Mouse (Mus musculus) neural tube, embryonic 13.5 days (tissue): ENCODE data around the gene Ccr6. TPM values are rescaled to one million over a fixed set of nuclear protein-coding genes. Genes with fewer than 3 reads are reported as not detected.

Experiments used
- ATAC-seq: fragments of 200-750 bp; cut with Nextera tagmentation; 2 replicates; pipeline ENCODE4 v1.8.0; 2017; ENCODE audit warnings: low read depth, mild to moderate bottlenecking, moderate TSS enrichment, moderate library complexity
- H3K27ac ChIP-seq: fragments of 300-500 bp; sonication (generic); replicated peaks from 2 replicates; pipeline ENCODE4 v1.5.1; 2015; ENCODE audit warnings: moderate library complexity, mild to moderate bottlenecking, inconsistent platforms
- H3K27me3 ChIP-seq: fragments of 300-500 bp; sonication (generic); 2 replicates; pipeline ENCODE4 v1.6.1; 2015; ENCODE audit warnings: mild to moderate bottlenecking, inconsistent platforms
- H3K36me3 ChIP-seq: fragments of 300-500 bp; sonication (generic); 2 replicates; pipeline ENCODE4 v1.6.1; 2015; ENCODE audit warnings: mild to moderate bottlenecking, inconsistent platforms
- H3K4me1 ChIP-seq: fragments of 300-500 bp; sonication (generic); replicated peaks from 2 replicates; pipeline ENCODE4 v1.6.1; 2015; ENCODE audit warnings: inconsistent platforms
- H3K4me2 ChIP-seq: fragments of 300-500 bp; sonication (generic); 2 replicates; pipeline ENCODE4 v1.6.1; 2015; ENCODE audit warnings: inconsistent platforms, mild to moderate bottlenecking, moderate library complexity
- H3K4me3 ChIP-seq: fragments of 300-500 bp; sonication (generic); 2 replicates; pipeline ENCODE4 v1.5.1; 2015; ENCODE audit warnings: mild to moderate bottlenecking, inconsistent platforms
- H3K9ac ChIP-seq: fragments of 300-500 bp; sonication (generic); 2 replicates; pipeline ENCODE4 v1.6.1; 2015; ENCODE audit warnings: moderate library complexity, mild to moderate bottlenecking, inconsistent platforms
- H3K9me3 ChIP-seq: fragments of 300-500 bp; sonication (generic); 2 replicates; pipeline ENCODE4 v1.6.1; 2016; ENCODE audit warnings: inconsistent platforms
- WGBS: fragments of 180-500 bp; shearing (Covaris S2); methylation state at CpG from one replicate; pipeline ENCODE4 v1.1.7; 2015; 5-methylcytosine and 5-hydroxymethylcytosine counted together
- polyA plus RNA-seq: library from polyadenylated mRNA; unstranded; fragments of >200 nt; fragmentation: Nextera tagmentation; extraction: Ambion mirVana; gene quantifications from 2 replicates; pipeline ENCODE4 v1.2.1, GENCODE M21; 2015

Ccr6 gene
- polyA plus RNA-seq, 1 experiment from 2014 or later = not detected

GRCm38 (mm10) chr17:8211399-8211798 lies 24.4 kb upstream of the Ccr6 start:
- Histone ChIP-seq H3K36me3 (no peaks in the 10 kb centered on the region), H3K4me3 (no peak overlapping the region), H3K4me2 (no peak overlapping the region), H3K4me1 (no peaks in the 10 kb centered on the region), H3K9me3 (no peaks in the 10 kb centered on the region), H3K27me3 (no peaks in the 10 kb centered on the region), H3K9ac (no peak overlapping the region), H3K27ac (no peak overlapping the region)
- no peak for ATAC-seq
- 86% methylated on average over 6 of the region's 6 CpGs for WGBS

- H3K9me3 ChIP-seq = no peaks in the 10 kb centered on the region
- no peak overlapping the region for H3K9ac ChIP-seq
- no peaks in the 10 kb centered on the region for H3K36me3 ChIP-seq
- H3K27me3 ChIP-seq = no peaks in the 10 kb centered on the region
- ATAC-seq = no peak
- H3K4me3 ChIP-seq = no peak overlapping the region
- no peak overlapping the region for H3K27ac ChIP-seq
- WGBS = 86% methylated on average over 1 of the region's 1 CpGs
- H3K4me1 ChIP-seq = no peaks in the 10 kb centered on the region
- H3K4me2 ChIP-seq = no peak overlapping the region
Observed at GRCm38 (mm10) chr17:8214369-8214768, 21.5 kb upstream of the Ccr6 start.

GRCm38 (mm10) chr17:8215016-8215745 lies 20.7 kb upstream of the Ccr6 start:
- Histone ChIP-seq H3K4me2 (no peak overlapping the region), H3K27me3 (no peaks in the 10 kb centered on the region), H3K9me3 (no peaks in the 10 kb centered on the region), H3K36me3 (no peaks in the 10 kb centered on the region), H3K9ac (no peak overlapping the region), H3K4me1 (no peaks in the 10 kb centered on the region), H3K27ac (no peak overlapping the region), H3K4me3 (no peak overlapping the region)
- no peak for ATAC-seq
- 92% methylated on average over 12 of the region's 12 CpGs for WGBS

GRCm38 (mm10) chr17:8223225-8223624 lies 12.6 kb upstream of the Ccr6 start:
- no peak overlapping the region for H3K4me3 ChIP-seq
- no peaks in the 10 kb centered on the region for H3K4me1 ChIP-seq
- WGBS = 89% methylated on average over 10 of the region's 10 CpGs
- H3K9ac ChIP-seq = no peak overlapping the region
- no peak overlapping the region for H3K27ac ChIP-seq
- H3K4me2 ChIP-seq = no peak overlapping the region
- no peaks in the 10 kb centered on the region for H3K27me3 ChIP-seq
- no peaks in the 10 kb centered on the region for H3K9me3 ChIP-seq
- H3K36me3 ChIP-seq = no peaks in the 10 kb centered on the region
- ATAC-seq = no peak

GRCm38 (mm10) chr17:8224072-8224471 lies 11.8 kb upstream of the Ccr6 start:
- Histone ChIP-seq H3K4me3 (no peak overlapping the region), H3K36me3 (no peaks in the 10 kb centered on the region), H3K27me3 (no peaks in the 10 kb centered on the region), H3K9me3 (no peaks in the 10 kb centered on the region), H3K27ac (no peak overlapping the region), H3K4me1 (no peaks in the 10 kb centered on the region), H3K4me2 (no peak overlapping the region), H3K9ac (no peak overlapping the region)
- 78% methylated on average over 1 of the region's 1 CpGs for WGBS
- ATAC-seq = no peak

- H3K4me1 ChIP-seq = no peaks in the 10 kb centered on the region
- H3K9me3 ChIP-seq = no peaks in the 10 kb centered on the region
- H3K27ac ChIP-seq = no peak overlapping the region
- no peaks in the 10 kb centered on the region for H3K27me3 ChIP-seq
- no peak overlapping the region for H3K4me3 ChIP-seq
- no peaks in the 10 kb centered on the region for H3K36me3 ChIP-seq
- ATAC-seq = no peak
- H3K4me2 ChIP-seq = no peak overlapping the region
- H3K9ac ChIP-seq = no peak overlapping the region
- 93% methylated on average over 2 of the region's 2 CpGs for WGBS
Observed at GRCm38 (mm10) chr17:8225166-8225565, 10.7 kb upstream of the Ccr6 start.

GRCm38 (mm10) chr17:8225746-8226145 lies 10.1 kb upstream of the Ccr6 start:
- Histone ChIP-seq H3K4me1 (no peaks in the 10 kb centered on the region), H3K9ac (no peak overlapping the region), H3K4me2 (no peak overlapping the region), H3K27me3 (no peaks in the 10 kb centered on the region), H3K36me3 (no peaks in the 10 kb centered on the region), H3K27ac (no peak overlapping the region), H3K4me3 (no peak overlapping the region), H3K9me3 (no peaks in the 10 kb centered on the region)
- 84% methylated on average over 4 of the region's 4 CpGs for WGBS
- no peak for ATAC-seq

- H3K9ac ChIP-seq = no peak overlapping the region
- no peaks in the 10 kb centered on the region for H3K4me1 ChIP-seq
- no peak for ATAC-seq
- H3K4me3 ChIP-seq = no peak overlapping the region
- no peaks in the 10 kb centered on the region for H3K36me3 ChIP-seq
- H3K9me3 ChIP-seq = no peaks in the 10 kb centered on the region
- no peak overlapping the region for H3K4me2 ChIP-seq
- no peaks in the 10 kb centered on the region for H3K27me3 ChIP-seq
- 39% methylated on average over 9 of the region's 9 CpGs for WGBS
- no peak overlapping the region for H3K27ac ChIP-seq
Observed at GRCm38 (mm10) chr17:8228622-8229021, 7.2 kb upstream of the Ccr6 start.

- H3K9ac ChIP-seq = no peak overlapping the region
- H3K9me3 ChIP-seq = no peaks in the 10 kb centered on the region
- H3K4me1 ChIP-seq = no peaks in the 10 kb centered on the region
- no peaks in the 10 kb centered on the region for H3K36me3 ChIP-seq
- no peaks in the 10 kb centered on the region for H3K27me3 ChIP-seq
- H3K4me3 ChIP-seq = no peak overlapping the region
- H3K4me2 ChIP-seq = no peak overlapping the region
- no peak overlapping the region for H3K27ac ChIP-seq
- WGBS = 90% methylated on average over 3 of the region's 3 CpGs
- ATAC-seq = no peak
Observed at GRCm38 (mm10) chr17:8229607-8230006, 6.2 kb upstream of the Ccr6 start.

- Histone ChIP-seq H3K9ac (no peak overlapping the region), H3K4me3 (no peak overlapping the region), H3K4me2 (no peak overlapping the region), H3K36me3 (no peaks in the 10 kb centered on the region), H3K4me1 (no peaks in the 10 kb centered on the region), H3K27ac (no peak overlapping the region), H3K27me3 (no peaks in the 10 kb centered on the region; the same call in 1 of the 2 replicates), H3K9me3 (no peaks in the 10 kb centered on the region)
- no peak for ATAC-seq
- WGBS = 77% methylated on average over 5 of the region's 5 CpGs
Observed at GRCm38 (mm10) chr17:8232089-8232488, 3.8 kb upstream of the Ccr6 start.

- no peak overlapping the region for H3K4me3 ChIP-seq
- 76% methylated on average over 15 of the region's 15 CpGs for WGBS
- H3K9ac ChIP-seq = no peak overlapping the region
- H3K9me3 ChIP-seq = no peaks in the 10 kb centered on the region
- no peaks in the 10 kb centered on the region; the same call in 1 of the 2 replicates for H3K27me3 ChIP-seq
- H3K36me3 ChIP-seq = no peaks in the 10 kb centered on the region
- no peaks in the 10 kb centered on the region for H3K4me1 ChIP-seq
- ATAC-seq = no peak
- no peak overlapping the region for H3K4me2 ChIP-seq
- H3K27ac ChIP-seq = no peak overlapping the region
Observed at GRCm38 (mm10) chr17:8233618-8234214, 2.1 kb upstream of the Ccr6 start.

- Histone ChIP-seq H3K36me3 (no peaks in the 10 kb centered on the region), H3K9me3 (no peaks in the 10 kb centered on the region), H3K4me3 (no peak overlapping the region), H3K4me1 (no peaks in the 10 kb centered on the region), H3K27ac (no peak overlapping the region), H3K27me3 (no peaks in the 10 kb centered on the region; the same call in 1 of the 2 replicates), H3K9ac (no peak overlapping the region), H3K4me2 (no peak overlapping the region)
- ATAC-seq = no peak
- WGBS = 86% methylated on average over 4 of the region's 4 CpGs
Observed at GRCm38 (mm10) chr17:8234537-8234936, 1.3 kb upstream of the Ccr6 start.
